Mouse (Mus musculus) layer of hippocampus, postnatal 36 days (tissue): ENCODE data around the gene Gas2l1. TPM values are rescaled to one million over a fixed set of nuclear protein-coding genes. Genes with fewer than 3 reads are reported as not detected.
A peak's percentile ranks its signal among the peaks of the same experiment; 100 is the strongest.

ENCODE experiments used
- DNase-seq, 2 experiments: peaks; one replicate each; pipeline ENCODE4 v3.0.0; 2022
- total RNA-seq, 2 experiments: library from RNA; stranded (reverse); gene quantifications; 2 replicates each; pipeline ENCODE4 v1.2.3; 2021

Gene Gas2l1
- total RNA-seq, 2 experiments from 2014 or later: 95.7 to 104 TPM

GRCm38 (mm10) chr11:5042645-5043381, 22.3 kb downstream of the Gas2l1 start:
- no peak for DNase-seq

- peak; percentile 67 to 68 for DNase-seq
Measured at GRCm38 (mm10) chr11:5041144-5041780, 23.9 kb downstream of the Gas2l1 start.

- DNase-seq: no peak
Measured at GRCm38 (mm10) chr11:5040585-5040984, 24.5 kb downstream of the Gas2l1 start.

DNA sequence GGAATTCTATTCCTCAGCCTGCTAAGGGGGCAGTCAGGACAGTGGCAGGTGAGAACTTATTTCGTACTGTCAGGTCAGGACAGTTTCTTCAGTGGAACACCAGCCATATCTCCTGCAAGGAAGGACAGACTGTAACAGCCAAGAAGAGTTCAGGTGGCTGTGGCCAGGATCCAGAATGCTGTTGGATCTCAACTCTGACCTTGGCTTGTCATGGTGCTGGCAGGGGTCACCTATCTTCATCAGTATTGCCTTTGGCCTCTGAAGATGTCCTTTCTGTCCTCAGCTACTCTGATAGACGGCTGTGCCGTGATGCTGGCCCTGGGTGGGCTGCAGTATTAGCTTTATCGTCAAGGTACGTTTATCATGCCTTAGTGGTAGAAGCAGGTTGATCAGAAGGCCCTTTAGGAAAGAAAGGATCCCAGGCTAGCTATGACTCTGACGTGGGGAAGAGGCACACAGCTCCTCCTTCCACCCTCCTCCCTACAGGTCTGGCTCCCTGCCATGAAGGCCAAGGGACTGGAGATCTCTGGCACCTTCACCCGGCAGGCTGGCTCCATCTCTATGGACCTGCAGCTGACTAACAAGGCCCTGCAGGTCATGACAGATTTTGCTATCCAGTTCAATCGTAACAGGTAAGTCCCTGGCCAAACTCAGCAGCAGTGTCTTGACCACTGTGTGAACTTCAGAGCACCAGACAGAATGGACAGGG, 27.8 kb downstream of the Gas2l1 start:
- DNase-seq: no peak

DNA sequence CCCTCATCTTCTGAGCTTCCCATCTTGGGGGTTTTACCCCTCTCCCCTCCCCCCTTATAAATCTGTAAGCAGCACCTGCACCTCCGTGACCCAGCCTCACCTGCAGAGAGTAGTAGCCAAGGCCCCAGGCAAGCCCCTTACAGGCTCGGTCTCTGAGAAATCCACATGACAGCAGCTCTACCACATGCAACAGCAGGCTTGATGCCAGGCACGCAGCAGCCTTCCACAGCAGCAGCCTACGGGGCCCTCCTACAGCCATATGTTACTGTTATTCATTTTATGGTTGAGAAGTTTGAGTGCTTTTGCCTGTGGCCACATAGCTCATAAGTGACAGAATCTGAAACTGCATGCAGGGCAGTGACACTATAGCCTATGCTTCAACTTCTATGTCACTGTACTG, 29.7 kb downstream of the Gas2l1 start:
- DNase-seq: peak; percentile 75 to 77

DNA sequence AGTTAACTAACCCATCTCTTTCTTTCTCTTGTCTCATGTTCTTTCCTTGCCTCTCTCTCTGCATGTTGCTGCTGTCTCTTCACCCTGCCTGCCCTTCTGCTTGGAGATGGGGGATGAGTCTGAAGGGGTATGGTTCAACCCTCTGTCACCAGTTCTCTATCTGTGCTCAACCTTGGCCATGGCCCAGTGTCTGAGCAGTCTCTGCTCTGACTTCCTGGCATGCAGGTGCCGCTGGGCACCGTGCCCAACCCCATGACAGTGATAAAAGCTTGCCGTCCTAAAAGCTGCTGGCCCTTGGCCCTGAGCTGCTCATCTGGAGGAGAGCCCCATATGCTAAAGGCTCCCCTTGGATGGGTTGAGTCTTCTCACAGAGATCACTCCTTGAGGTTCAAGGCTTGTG, 32.0 kb downstream of the Gas2l1 start:
- no peak for DNase-seq

DNA sequence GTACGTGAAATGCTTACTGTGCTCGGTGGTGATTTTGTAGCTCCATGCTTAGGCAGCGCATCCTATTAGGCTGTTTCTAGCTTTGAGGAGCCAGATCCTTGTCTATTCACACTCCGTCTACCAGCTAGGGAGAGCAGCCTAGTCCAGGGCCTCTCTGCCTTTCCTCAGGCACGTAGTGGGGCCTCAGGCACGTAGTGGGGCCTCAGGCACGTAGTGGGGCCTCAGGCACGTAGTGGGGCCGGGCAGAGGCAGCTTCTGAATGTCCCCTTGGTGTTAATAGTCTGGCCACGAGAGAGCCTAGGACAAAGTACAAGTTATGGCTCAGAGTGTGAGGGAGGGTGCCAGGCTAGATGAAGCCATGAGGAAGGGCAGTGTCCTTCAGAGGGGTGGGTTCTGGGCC, 32.4 kb downstream of the Gas2l1 start:
- no peak for DNase-seq

GRCm38 (mm10) chr11:5028228-5028627, 36.9 kb downstream of the Gas2l1 start:
- DNase-seq: peak; percentile 60

- DNase-seq: no peak
Measured at GRCm38 (mm10) chr11:5025108-5025507, 40.0 kb downstream of the Gas2l1 start.

- DNase-seq: no peak
Measured at GRCm38 (mm10) chr11:5017506-5017905, 47.6 kb downstream of the Gas2l1 start.

- DNase-seq: no peak
Measured at GRCm38 (mm10) chr11:5016286-5016685, 48.8 kb downstream of the Gas2l1 start.

- peak; percentile 75 for DNase-seq
Measured at GRCm38 (mm10) chr11:5015720-5016119, 49.4 kb downstream of the Gas2l1 start.

- no peak for DNase-seq
Measured at GRCm38 (mm10) chr11:5012213-5012715, 52.9 kb downstream of the Gas2l1 start.

DNA sequence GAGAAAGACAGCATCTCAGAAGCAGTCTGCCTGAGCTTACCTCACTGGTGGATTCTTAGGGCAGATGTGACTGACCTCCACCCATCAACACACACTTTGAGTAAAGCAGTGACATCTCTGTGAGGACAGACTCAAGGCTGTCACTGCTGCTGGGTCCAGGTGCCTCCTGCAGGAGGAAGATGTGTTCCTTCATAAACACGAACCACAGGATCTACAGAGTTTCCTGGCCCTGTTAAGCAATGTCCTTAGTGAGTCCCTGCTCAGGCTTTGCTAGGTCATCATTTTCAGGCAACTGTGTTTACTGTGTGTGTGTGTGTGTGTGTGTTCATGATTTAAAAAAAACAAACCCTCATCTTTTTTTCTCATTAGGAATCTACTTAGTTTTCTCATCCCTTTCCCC, 53.6 kb downstream of the Gas2l1 start:
- DNase-seq: no peak

- DNase-seq: no peak
Measured at GRCm38 (mm10) chr11:5010205-5010604, 54.9 kb downstream of the Gas2l1 start.

DNA sequence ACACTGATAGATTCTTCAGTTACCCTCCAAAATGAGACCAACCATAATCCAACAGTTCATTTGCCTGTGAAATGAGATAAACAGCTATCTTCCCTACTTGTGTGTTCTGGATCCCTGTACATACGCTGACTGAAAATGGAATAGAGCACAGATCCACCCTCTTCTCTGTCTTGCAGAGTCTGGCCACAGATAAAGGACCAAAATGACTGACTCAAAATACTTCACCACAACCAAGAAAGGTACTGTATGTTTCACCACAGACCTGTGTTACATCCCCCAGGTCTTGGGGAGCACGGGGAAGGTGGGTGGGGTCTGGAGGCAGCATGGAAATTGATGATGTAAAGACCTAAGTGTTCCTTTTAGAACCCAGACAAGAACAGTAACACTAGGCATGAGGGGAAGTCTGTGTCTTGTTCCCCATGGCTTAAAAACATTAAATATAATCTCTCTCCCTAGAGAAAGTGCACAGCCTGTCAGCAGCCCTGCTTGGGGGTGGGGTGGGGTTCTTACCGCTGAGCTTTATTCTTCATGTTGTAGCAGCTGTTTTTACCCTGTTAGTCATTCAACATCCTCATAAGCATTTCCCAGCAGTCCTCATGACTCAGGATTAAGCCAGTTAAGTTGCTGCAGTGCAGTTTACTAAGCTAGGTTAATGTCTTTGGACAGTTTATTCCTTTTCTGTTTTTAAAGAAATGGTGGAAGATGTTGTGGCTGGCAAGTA, 55.6 kb downstream of the Gas2l1 start:
- no peak for DNase-seq

- no peak for DNase-seq
Measured at GRCm38 (mm10) chr11:5008867-5009266, 56.3 kb downstream of the Gas2l1 start.

DNA sequence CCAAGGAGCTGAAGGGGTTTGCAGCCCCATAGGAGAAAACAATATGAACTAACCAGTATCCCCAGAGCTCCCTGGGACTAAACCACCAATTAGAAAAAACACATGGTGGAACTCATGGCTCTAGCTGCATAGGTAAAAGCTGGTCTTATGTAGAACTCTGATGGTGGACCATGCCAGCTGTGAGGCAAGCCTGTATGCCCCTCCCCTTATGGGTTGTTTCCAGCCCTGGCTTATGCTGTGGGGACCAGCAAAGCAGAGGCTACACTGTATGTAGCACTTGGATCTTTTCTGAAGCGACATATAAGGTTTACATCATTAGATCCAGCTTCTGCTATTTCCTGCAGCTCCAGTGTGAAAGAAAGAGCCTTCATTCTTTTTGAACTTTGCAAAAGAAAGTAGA, 57.9 kb downstream of the Gas2l1 start:
- DNase-seq: no peak

GRCm38 (mm10) chr11:5005528-5005927, 59.6 kb downstream of the Gas2l1 start:
- no peak for DNase-seq
